Mouse (Mus musculus) heart, postnatal 10 days (tissue): ENCODE data around the gene Opn1sw. TPM values are rescaled to one million over a fixed set of nuclear protein-coding genes. Genes with fewer than 3 reads are reported as not detected.
"Not testable (repeated sequence)": the region's sequence is repeated elsewhere in the genome, so short reads cannot be mapped to it uniquely, and the experiment has no call there.

Source experiments
- DNase-seq, 2 experiments: peaks; one replicate each; pipeline ENCODE4 v3.0.0; 2021
- intact Hi-C: fragments of 180-260 bp; cut with DNase I; formaldehyde crosslinking; loops from one replicate; pipeline ENCODE4 v1.15.1; 2025
- microRNA-seq, 2 experiments: library from miRNA; unstranded; fragments of <30 nt; microRNA quantifications; one replicate each; pipeline ENCODE4 v1.2.0; 2022
- total RNA-seq, 2 experiments: library from RNA; stranded (reverse); gene quantifications; 2 replicates each; pipeline ENCODE4 v1.2.3; 2021

Opn1sw gene
- total RNA-seq, 2 experiments from 2014 or later, result not detected

DNA sequence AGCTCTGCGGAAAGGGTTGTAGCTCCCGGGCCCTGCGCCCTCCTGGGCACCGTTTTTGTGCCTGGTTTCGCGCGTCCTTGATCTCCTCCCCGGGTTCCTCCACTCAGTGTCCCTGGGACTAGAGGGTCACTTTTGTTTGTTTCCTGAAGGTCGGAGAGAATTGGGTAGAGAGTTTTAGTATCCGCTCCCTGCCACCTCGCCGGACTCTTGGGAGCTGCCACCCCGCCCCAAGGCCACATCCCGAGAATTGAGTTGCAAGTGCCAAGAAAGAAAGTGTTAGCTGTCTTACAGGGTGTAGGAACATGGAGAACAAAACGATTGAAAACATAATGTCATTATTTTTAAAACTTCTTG lies 39.9 kb downstream of the Opn1sw start:
- DNase-seq, result no peak
- intact Hi-C loops, result no loop called here

DNA sequence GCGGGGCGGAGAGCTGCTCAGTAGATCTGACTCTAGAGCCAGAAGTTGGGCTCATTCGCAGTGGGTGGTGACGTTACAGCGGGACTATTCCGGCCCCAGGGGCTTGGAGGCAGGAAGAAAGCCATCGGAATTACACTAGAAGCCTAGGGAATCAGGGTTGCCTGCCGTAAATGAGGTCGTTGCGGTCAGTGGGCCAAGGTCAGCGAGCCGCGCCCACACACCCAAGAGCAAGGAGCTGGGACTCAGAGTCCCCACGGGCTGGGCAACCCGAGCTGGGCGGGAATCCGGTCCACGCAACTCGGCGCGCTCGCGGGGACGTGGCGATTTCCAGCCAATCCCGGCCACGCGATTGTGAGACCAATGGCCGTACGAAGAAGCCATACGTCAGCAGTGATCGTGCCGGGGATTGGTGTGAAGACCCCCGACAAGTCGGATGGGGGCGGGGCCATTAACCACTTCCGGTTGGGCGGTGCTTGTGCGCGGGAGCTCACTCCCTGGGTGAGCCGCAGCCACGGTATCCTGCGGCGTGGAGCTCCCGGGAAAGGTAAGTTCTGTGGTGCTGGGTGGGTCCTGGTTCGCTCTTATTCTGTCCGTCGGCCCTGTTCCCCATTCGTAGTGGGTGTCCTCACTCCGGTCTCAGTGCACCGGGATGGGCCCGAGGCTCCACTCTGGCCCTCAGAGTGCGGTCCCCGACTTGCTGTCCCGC lies 40.5 kb downstream of the Opn1sw start, which contains the start of gene Calu:
TSS of gene Calu (plus strand) at position 405 of the 706 bp plus-strand sequence.
- peak; percentile 100 for DNase-seq
- intact Hi-C loops, result no loop called here

- intact Hi-C loops, result no loop called here
- DNase-seq, result no peak
These were observed 41.1 kb downstream of the Opn1sw start for GRCm38 (mm10) chr6:29347189-29347588.

DNA sequence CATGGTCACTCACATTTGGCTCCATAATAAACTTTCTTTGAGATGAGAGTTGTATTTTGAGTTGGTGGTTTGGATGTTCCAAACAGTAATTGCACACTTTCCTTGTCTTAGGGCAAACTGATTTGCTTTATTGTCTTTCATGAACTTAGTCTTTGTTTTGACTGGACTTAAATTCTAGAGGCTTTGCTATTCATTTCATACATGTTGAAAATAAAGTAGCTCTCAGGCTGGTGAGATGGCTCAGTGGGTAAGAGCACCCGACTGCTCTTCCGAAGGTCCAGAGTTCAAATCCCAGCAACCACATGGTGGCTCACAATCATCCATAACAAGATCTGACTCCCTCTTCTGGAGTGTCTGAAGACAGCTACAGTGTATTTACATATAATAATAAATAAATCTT lies 41.8 kb downstream of the Opn1sw start:
- intact Hi-C loops, DNase-seq: not testable (repeated sequence)

DNA sequence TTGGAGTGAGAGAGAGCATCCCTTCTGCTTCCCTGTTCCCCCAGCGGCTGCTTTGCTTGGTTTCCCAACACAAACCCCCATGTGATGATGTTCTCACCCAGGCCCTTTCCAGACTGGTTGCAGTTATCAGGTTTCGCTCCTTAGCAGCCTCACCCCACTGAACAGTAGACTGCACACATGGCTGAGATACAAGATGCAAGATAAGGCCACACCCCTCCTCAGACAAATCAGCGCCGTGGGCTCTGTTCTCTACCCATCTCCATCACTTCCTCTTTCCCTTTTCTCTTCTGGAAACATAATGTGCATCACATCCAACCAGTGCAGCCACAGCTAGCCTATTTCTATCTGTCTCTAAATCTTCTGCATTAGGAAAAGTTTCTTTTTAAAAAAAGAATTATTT lies 58.8 kb downstream of the Opn1sw start:
- intact Hi-C loops, result no loop called here
- no peak for DNase-seq

DNA sequence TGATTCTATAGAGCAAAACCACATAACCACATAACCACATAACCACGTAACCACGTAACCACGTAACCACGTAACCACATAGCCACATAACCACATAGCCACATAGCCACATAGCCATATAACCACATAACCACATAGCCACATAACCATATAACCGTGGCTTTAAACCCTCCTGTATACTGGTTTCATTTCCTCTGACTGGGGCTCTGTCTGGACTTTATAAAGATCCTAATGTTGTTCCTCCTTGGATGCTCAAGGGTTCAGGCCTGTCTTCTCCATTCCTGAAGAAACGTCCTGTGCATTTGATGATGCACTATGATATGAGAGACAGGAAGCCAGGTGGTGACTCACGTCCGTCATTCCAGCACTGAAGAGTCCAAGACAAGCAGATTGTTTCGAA lies 61.3 kb downstream of the Opn1sw start:
- intact Hi-C loops, result no loop called here
- DNase-seq, result no peak

Small RNAs within 50 kb of the gene (microRNA-seq; reads per million reads assigned to microRNA genes)
- gene Gm26220 (0 reads per million in 2 experiments), gene Gm44354 (0 reads per million in 2 experiments)

Other genes starting within 250 kb of the Opn1sw start
- 10 to 100 TPM; 21.0 to 22.5 TPM for gene Rbm28, start 223.5 kb downstream of the Opn1sw start, total RNA-seq
- 1 to 10 TPM; 6.4 to 6.7 TPM for gene Prrt4, start 208.9 kb downstream of the Opn1sw start, total RNA-seq
- gene Impdh1, start 172.1 kb downstream of the Opn1sw start, total RNA-seq, result 10 to 100 TPM; 35.2 to 41.5 TPM
- gene Hilpda, start 116.0 kb downstream of the Opn1sw start, total RNA-seq, result 1 to 10 TPM; 7.3 to 9.8 TPM
- gene Fam71f2, start 108.9 kb downstream of the Opn1sw start, total RNA-seq, result not detected
- not detected for gene Fam71f1, start 69.3 kb downstream of the Opn1sw start, total RNA-seq
- gene Calu, start 40.4 kb downstream of the Opn1sw start, total RNA-seq, result 100 to 1,000 TPM; 327 to 353 TPM
- 1 to 10 TPM; 6.1 to 7.9 TPM for gene Ccdc136, start 7.8 kb upstream of the Opn1sw start, total RNA-seq
- 100 to 1,000 TPM; 214 to 246 TPM for gene Flnc, start 44.8 kb upstream of the Opn1sw start, total RNA-seq
- gene Atp6v1f, start 79.2 kb upstream of the Opn1sw start, total RNA-seq, result 100 to 1,000 TPM; 118 to 124 TPM
- not detected for gene Atp6v1fnb, start 83.0 kb upstream of the Opn1sw start, total RNA-seq
- gene Kcp, start 119.5 kb upstream of the Opn1sw start, total RNA-seq, result 10 to 100 TPM; 18.9 to 19.9 TPM
- 1 to 10 TPM; 3.4 to 4.7 TPM for gene Irf5, start 138.2 kb upstream of the Opn1sw start, total RNA-seq
- 10 to 100 TPM; 42.5 to 48.5 TPM for gene Tnpo3, start 221.4 kb upstream of the Opn1sw start, total RNA-seq